Mouse (Mus musculus) MEL (cell line): Measurements from ENCODE around the gene Pramel7. TPM values are rescaled to one million over a fixed set of nuclear protein-coding genes. Genes with fewer than 3 reads are reported as not detected.

Experiments used
- DNase-seq: peaks from one replicate; pipeline ENCODE4 v3.0.0; 2011; ENCODE audit warnings: low read depth, low spot score
- H3K27ac ChIP-seq: 2 replicates; pipeline ENCODE4 v1.5.1; 2012; ENCODE audit warnings: low read depth, mild to moderate bottlenecking, control low read depth, low read length, moderate library complexity; ENCODE audit not compliant: control insufficient read depth
- H3K27me3 ChIP-seq, 2 experiments: fragments of 150-350 bp in 1 of 2; sonication (generic) in 1 of 2; 2 replicates each; pipeline ENCODE4 v1.6.1; 2012; ENCODE audit warnings: low read length in 2 of 2, mild to moderate bottlenecking in 2 of 2, improper control_type of control experiment in 1 of 2, moderate library complexity in 1 of 2; ENCODE audit not compliant: insufficient read depth in 2 of 2, control insufficient read depth in 1 of 2
- H3K36me3 ChIP-seq, 2 experiments: 2 replicates each; pipeline ENCODE4 v1.6.1; 2012 to 2014; ENCODE audit warnings: low read length in 2 of 2, improper control_type of control experiment in 1 of 2, inconsistent platforms in 1 of 2, mild to moderate bottlenecking in 1 of 2; ENCODE audit not compliant: insufficient read depth in 2 of 2, control insufficient read depth in 1 of 2
- H3K4me1 ChIP-seq, 2 experiments: fragments of 150-350 bp in 1 of 2; sonication (generic) in 1 of 2; 2 replicates each; pipeline ENCODE4 v1.6.1; 2012; ENCODE audit warnings: low read length in 2 of 2, improper control_type of control experiment in 1 of 2, mild to moderate bottlenecking in 1 of 2; ENCODE audit not compliant: insufficient read depth in 2 of 2, control insufficient read depth in 1 of 2
- H3K4me3 ChIP-seq, 2 experiments: fragments of 150-350 bp in 1 of 2; sonication (generic) in 1 of 2; 2 replicates each; pipeline ENCODE4 v1.5.1; 2012; ENCODE audit warnings: low read depth in 2 of 2, low read length in 2 of 2, mild to moderate bottlenecking in 2 of 2, moderate library complexity in 2 of 2, control low read depth in 1 of 2, improper control_type of control experiment in 1 of 2; ENCODE audit not compliant: control insufficient read depth in 1 of 2, insufficient read depth in 1 of 2
- H3K79me2 ChIP-seq: 2 replicates; pipeline ENCODE4 v1.6.1; 2012; ENCODE audit warnings: mild to moderate bottlenecking, low read length, moderate library complexity; ENCODE audit not compliant: control insufficient read depth, poor library complexity, insufficient read depth
- H3K9ac ChIP-seq: 2 replicates; pipeline ENCODE4 v1.6.1; 2012; ENCODE audit warnings: low read depth, mild to moderate bottlenecking, control low read depth, low read length, moderate library complexity; ENCODE audit not compliant: control insufficient read depth, poor library complexity, severe bottlenecking
- H3K9me3 ChIP-seq: fragments of 150-350 bp; sonication (generic); replicated peaks from 2 replicates; pipeline ENCODE4 v1.6.1; 2012; ENCODE audit warnings: mild to moderate bottlenecking, low read length, improper control_type of control experiment, moderate library complexity; ENCODE audit not compliant: insufficient read depth
- RCOR1 ChIP-seq: IDR thresholded peaks from 2 replicates; pipeline ENCODE4 v1.6.1; 2012; ENCODE audit warnings: low read depth, mild to moderate bottlenecking, inconsistent platforms, low read length, improper control_type of control experiment
- TBP ChIP-seq: IDR thresholded peaks from 2 replicates; pipeline ENCODE4 v1.8.0; 2011; ENCODE audit warnings: low read depth, low read length, improper control_type of control experiment
- USF2 ChIP-seq, 2 experiments: IDR thresholded peaks; 2 replicates each; pipeline ENCODE4 v1.6.1; 2011 to 2012; ENCODE audit warnings: improper control_type of control experiment in 2 of 2, low read length in 2 of 2, borderline replicate concordance in 1 of 2, inconsistent platforms in 1 of 2, low read depth in 1 of 2, mild to moderate bottlenecking in 1 of 2; ENCODE audit not compliant: insufficient read depth in 1 of 2
- ZMIZ1 ChIP-seq: IDR thresholded peaks from 2 replicates; pipeline ENCODE4 v1.6.1; 2012; ENCODE audit warnings: low read depth, mild to moderate bottlenecking, inconsistent platforms, low read length, improper control_type of control experiment, moderate library complexity
- polyA plus RNA-seq, 2 experiments: library from polyadenylated mRNA; stranded (reverse) in 1 of 2; unstranded in 1 of 2; fragments of >175 nt in 1 of 2; fragments of >200 nt in 1 of 2; gene quantifications; 2 replicates each; pipeline versions ENCODE4 v1.2.1 to v1.2.4; 2012; ENCODE audit warnings: low replicate concordance in 2 of 2, low read depth in 1 of 2; ENCODE audit not compliant: insufficient read length in 2 of 2, insufficient read depth in 1 of 2, missing spikeins in 1 of 2
- total RNA-seq: library from RNA; depleted of rRNA; stranded (reverse); fragments of 300-350 nt; gene quantifications from 2 replicates; pipeline ENCODE4 v1.2.3, GENCODE M21; 2012; rRNA removed

Gene Pramel7
- total and polyA plus RNA-seq, 3 experiments, result not detected

GRCm38 (mm10) chr2:87461769-87462168 lies 35.1 kb downstream of the Pramel7 start:
- H3K9ac ChIP-seq, result no peak overlapping the region
- H3K36me3 ChIP-seq, result no peaks in the 10 kb centered on the region
- no peaks in the 10 kb centered on the region for H3K79me2 ChIP-seq
- peak; percentile 8 for DNase-seq
- no peaks in the 10 kb centered on the region for H3K27me3 ChIP-seq
- no peaks in the 10 kb centered on the region for H3K4me1 ChIP-seq
- TF ChIP-seq TBP (no peak), RCOR1 (no peak)
- H3K27ac ChIP-seq, result no peak overlapping the region
- H3K9me3 ChIP-seq, result no peaks in the 10 kb centered on the region
- no peak overlapping the region for H3K4me3 ChIP-seq

GRCm38 (mm10) chr2:87453662-87454061 lies 43.2 kb downstream of the Pramel7 start, which contains the start of gene Olfr1126:
Gene Olfr1126 (plus strand): TSS chr2:87453962.
- Histone ChIP-seq H3K4me1 (no peaks in the 10 kb centered on the region), H3K36me3 (no peaks in the 10 kb centered on the region), H3K4me3 (no peak within 1 kb of the TSS), H3K79me2 (no peaks in the 10 kb centered on the region), H3K27me3 (no peaks in the 10 kb centered on the region), H3K9ac (no peak within 1 kb of the TSS), H3K27ac (no peak within 1 kb of the TSS), H3K9me3 (no peaks in the 10 kb centered on the region)
- DNase-seq, result no peak
- TF ChIP-seq ZMIZ1, result no peak
- no peak for TF ChIP-seq USF2 (IDR thresholded peaks at IDR 0.05; ENCODE audit: borderline replicate concordance in 1 of 2, insufficient read depth in 1 of 2, low read depth in 1 of 2, low read length in 2 of 2)

Other genes with a start within 250 kb of the Pramel7 start
- not detected in 2 replicates for gene Olfr1115, start 249.1 kb downstream of the Pramel7 start, total RNA-seq
- not detected for gene Olfr1115, start 249.1 kb downstream of the Pramel7 start, polyA plus RNA-seq
- gene Olfr1116, start 229.6 kb downstream of the Pramel7 start, total RNA-seq, result not detected in 2 replicates
- gene Olfr1116, start 229.6 kb downstream of the Pramel7 start, polyA plus RNA-seq, result under 1 TPM in 1 of 2 experiments, not detected in 1; 0.01 TPM
- not detected in 2 replicates for gene Olfr1118, start 189.5 kb downstream of the Pramel7 start, total RNA-seq
- not detected for gene Olfr1118, start 189.5 kb downstream of the Pramel7 start, polyA plus RNA-seq
- gene Olfr1120, start 142.3 kb downstream of the Pramel7 start, total RNA-seq, result not detected in 2 replicates
- gene Olfr1120, start 142.3 kb downstream of the Pramel7 start, polyA plus RNA-seq, result not detected
- gene Olfr1121, start 127.2 kb downstream of the Pramel7 start, total RNA-seq, result not detected in 2 replicates
- not detected for gene Olfr1121, start 127.2 kb downstream of the Pramel7 start, polyA plus RNA-seq
- gene Olfr1122, start 111.2 kb downstream of the Pramel7 start, total RNA-seq, result not detected in 2 replicates
- not detected for gene Olfr1122, start 111.2 kb downstream of the Pramel7 start, polyA plus RNA-seq
- gene Olfr1123, start 80.5 kb downstream of the Pramel7 start, total RNA-seq, result not detected in 2 replicates
- gene Olfr1123, start 80.5 kb downstream of the Pramel7 start, polyA plus RNA-seq, result not detected
- gene Olfr1124, start 66.8 kb downstream of the Pramel7 start, total RNA-seq, result not detected in 2 replicates
- not detected for gene Olfr1124, start 66.8 kb downstream of the Pramel7 start, polyA plus RNA-seq
- not detected in 2 replicates for gene Olfr1126, start 43.1 kb downstream of the Pramel7 start, total RNA-seq
- not detected for gene Olfr1126, start 43.1 kb downstream of the Pramel7 start, polyA plus RNA-seq
- not detected in 2 replicates for gene Pramel6, start 9.5 kb upstream of the Pramel7 start, total RNA-seq
- gene Pramel6, start 9.5 kb upstream of the Pramel7 start, polyA plus RNA-seq, result not detected
- gene Olfr153, start 34.7 kb upstream of the Pramel7 start, total RNA-seq, result not detected in 2 replicates
- gene Olfr153, start 34.7 kb upstream of the Pramel7 start, polyA plus RNA-seq, result not detected
- not detected in 2 replicates for gene Olfr1128, start 48.4 kb upstream of the Pramel7 start, total RNA-seq
- gene Olfr1128, start 48.4 kb upstream of the Pramel7 start, polyA plus RNA-seq, result not detected
- not detected in 2 replicates for gene Olfr1129, start 76.8 kb upstream of the Pramel7 start, total RNA-seq
- gene Olfr1129, start 76.8 kb upstream of the Pramel7 start, polyA plus RNA-seq, result under 1 TPM in 1 of 2 experiments, not detected in 1; 0.06 TPM
- gene Olfr1130, start 109.1 kb upstream of the Pramel7 start, total RNA-seq, result not detected in 2 replicates
- gene Olfr1130, start 109.1 kb upstream of the Pramel7 start, polyA plus RNA-seq, result not detected
- not detected in 2 replicates for gene Olfr1131, start 130.0 kb upstream of the Pramel7 start, total RNA-seq
- not detected for gene Olfr1131, start 130.0 kb upstream of the Pramel7 start, polyA plus RNA-seq
- not detected in 2 replicates for gene Olfr1132, start 140.4 kb upstream of the Pramel7 start, total RNA-seq
- not detected for gene Olfr1132, start 140.4 kb upstream of the Pramel7 start, polyA plus RNA-seq
- not detected in 2 replicates for gene Olfr1133, start 150.3 kb upstream of the Pramel7 start, total RNA-seq
- not detected for gene Olfr1133, start 150.3 kb upstream of the Pramel7 start, polyA plus RNA-seq
- not detected in 2 replicates for gene Olfr1134, start 161.4 kb upstream of the Pramel7 start, total RNA-seq
- not detected for gene Olfr1134, start 161.4 kb upstream of the Pramel7 start, polyA plus RNA-seq
- not detected in 2 replicates for gene Olfr1135, start 176.6 kb upstream of the Pramel7 start, total RNA-seq
- gene Olfr1135, start 176.6 kb upstream of the Pramel7 start, polyA plus RNA-seq, result not detected
- gene Olfr1136, start 196.9 kb upstream of the Pramel7 start, total RNA-seq, result not detected in 2 replicates
- not detected for gene Olfr1136, start 196.9 kb upstream of the Pramel7 start, polyA plus RNA-seq
- not detected in 2 replicates for gene Olfr1137, start 216.1 kb upstream of the Pramel7 start, total RNA-seq
- not detected for gene Olfr1137, start 216.1 kb upstream of the Pramel7 start, polyA plus RNA-seq
- gene Olfr1138, start 242.9 kb upstream of the Pramel7 start, total RNA-seq, result not detected in 2 replicates
- not detected for gene Olfr1138, start 242.9 kb upstream of the Pramel7 start, polyA plus RNA-seq
- gene Olfr1140, start 246.7 kb upstream of the Pramel7 start, total RNA-seq, result not detected in 2 replicates
- gene Olfr1140, start 246.7 kb upstream of the Pramel7 start, polyA plus RNA-seq, result not detected